Mouse (Mus musculus) CH12.LX (cell line): ENCODE measurements at regions not wholly inside any gene's neighbourhood (a gene's known extent, or its start where the extent isn't known, plus 50 kb on each side); places are given as distances from the start of the nearest gene placed in this dataset.

Source experiments
- CTCF ChIP-seq, 2 experiments: IDR thresholded peaks in 1 of 2; conservative IDR thresholded peaks in 1 of 2; 2 replicates each; pipeline ENCODE4 v1.5.1; 2011 to 2012; ENCODE audit warnings: low read depth in 2 of 2, low read length in 2 of 2, improper control_type of control experiment in 1 of 2, inconsistent platforms in 1 of 2, mild to moderate bottlenecking in 1 of 2, moderate library complexity in 1 of 2
- ELF1 ChIP-seq: IDR thresholded peaks from 2 replicates; pipeline ENCODE4 v1.6.1; 2014; ENCODE audit warnings: low read depth, mild to moderate bottlenecking, inconsistent platforms, low read length, improper control_type of control experiment
- EP300 ChIP-seq: IDR thresholded peaks from 2 replicates; pipeline ENCODE4 v1.6.1; 2011; ENCODE audit warnings: low read length, improper control_type of control experiment
- MEF2A ChIP-seq: IDR thresholded peaks from 2 replicates; pipeline ENCODE4 v1.6.1; 2014; ENCODE audit warnings: low read depth, mild to moderate bottlenecking, inconsistent platforms, low read length, improper control_type of control experiment, borderline replicate concordance
- SMC3 ChIP-seq: IDR thresholded peaks from 2 replicates; pipeline ENCODE4 v1.6.1; 2011; ENCODE audit warnings: low read depth, low read length, improper control_type of control experiment
- TBP ChIP-seq: conservative IDR thresholded peaks from 2 replicates; pipeline ENCODE4 v1.6.1; 2011; ENCODE audit warnings: low read depth, low read length, improper control_type of control experiment

- TF ChIP-seq SMC3 (peak; percentile 29), CTCF (conservative IDR thresholded peaks at IDR 0.05 in 1 of 2, IDR thresholded peaks at IDR 0.05 in 1 of 2; ENCODE audit: low read depth in 2 of 2, low read length in 2 of 2) (peak; percentile 17 to 55; a peak in 2 of 4 replicates), EP300 (no peak), MEF2A (no peak), ELF1 (no peak), TBP (no peak)
Measured at GRCm38 (mm10) chr3:34150036-34150435, 68.9 kb upstream of the Dnajc19 start.
